Mouse (Mus musculus) adrenal gland, postnatal 4 days (tissue): ENCODE results near the gene Cercam. TPM values are rescaled to one million over a fixed set of nuclear protein-coding genes. Genes with fewer than 3 reads are reported as not detected.
"Not testable (repeated sequence)": the region's sequence is repeated elsewhere in the genome, so short reads cannot be mapped to it uniquely, and the experiment has no call there.

ENCODE experiments used
- DNase-seq, 2 experiments: peaks; one replicate each; pipeline ENCODE4 v3.0.0; 2021 to 2022; ENCODE audit warnings: low spot score in 2 of 2, mixed read lengths in 2 of 2
- total RNA-seq, 2 experiments: library from RNA; stranded (reverse); gene quantifications; 2 replicates each; pipeline ENCODE4 v1.2.3; 2021

The Cercam gene
- total RNA-seq, 2 experiments from 2014 or later, result 28.3 to 34.4 TPM

DNA sequence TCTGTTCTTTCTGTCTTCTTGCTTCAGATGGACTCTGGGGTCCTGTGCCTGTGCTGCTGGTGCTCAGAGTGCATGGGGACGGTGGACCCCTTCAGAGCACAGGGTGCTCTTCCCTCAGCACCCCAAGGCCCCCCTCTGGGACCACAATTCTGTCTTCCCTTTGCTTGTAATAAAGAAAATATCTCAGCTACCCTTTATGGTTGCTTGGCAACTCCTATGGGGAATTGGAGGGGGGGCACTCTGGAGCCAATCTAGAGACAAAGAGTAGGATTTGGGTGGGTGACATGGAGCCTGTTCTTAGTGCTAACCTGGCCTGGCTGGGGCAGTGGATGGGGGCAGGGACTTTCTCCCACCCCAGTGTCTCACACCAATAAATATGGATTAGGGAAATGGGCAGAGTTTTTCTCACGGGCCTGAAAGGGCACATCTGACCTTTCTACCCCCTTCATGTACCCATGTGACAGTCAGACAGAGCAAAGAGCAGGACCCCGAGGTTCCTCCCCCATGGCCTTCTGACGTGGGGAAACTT is 15.9 kb upstream of the Cercam start:
- DNase-seq, result no peak

DNA sequence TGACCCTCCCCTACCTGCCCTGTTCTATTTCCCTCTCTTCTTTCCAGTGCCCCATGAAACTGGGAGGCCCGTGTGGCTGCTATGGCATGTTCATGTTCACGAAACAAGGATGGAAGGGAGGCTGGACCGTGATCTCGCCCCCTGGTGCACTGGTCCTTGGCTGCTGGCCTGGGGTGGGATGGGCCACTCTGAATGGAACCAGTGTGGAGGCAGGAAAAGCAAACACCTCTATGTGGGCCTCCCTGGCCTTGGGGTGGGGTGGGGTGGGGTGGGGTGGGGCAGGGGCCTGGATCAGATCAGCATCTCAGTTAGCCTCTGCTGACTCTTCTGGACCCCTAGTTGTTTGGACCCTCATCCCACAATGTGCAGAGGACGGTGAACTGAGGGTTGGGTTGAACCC is 15.2 kb upstream of the Cercam start:
- DNase-seq, result no peak

DNA sequence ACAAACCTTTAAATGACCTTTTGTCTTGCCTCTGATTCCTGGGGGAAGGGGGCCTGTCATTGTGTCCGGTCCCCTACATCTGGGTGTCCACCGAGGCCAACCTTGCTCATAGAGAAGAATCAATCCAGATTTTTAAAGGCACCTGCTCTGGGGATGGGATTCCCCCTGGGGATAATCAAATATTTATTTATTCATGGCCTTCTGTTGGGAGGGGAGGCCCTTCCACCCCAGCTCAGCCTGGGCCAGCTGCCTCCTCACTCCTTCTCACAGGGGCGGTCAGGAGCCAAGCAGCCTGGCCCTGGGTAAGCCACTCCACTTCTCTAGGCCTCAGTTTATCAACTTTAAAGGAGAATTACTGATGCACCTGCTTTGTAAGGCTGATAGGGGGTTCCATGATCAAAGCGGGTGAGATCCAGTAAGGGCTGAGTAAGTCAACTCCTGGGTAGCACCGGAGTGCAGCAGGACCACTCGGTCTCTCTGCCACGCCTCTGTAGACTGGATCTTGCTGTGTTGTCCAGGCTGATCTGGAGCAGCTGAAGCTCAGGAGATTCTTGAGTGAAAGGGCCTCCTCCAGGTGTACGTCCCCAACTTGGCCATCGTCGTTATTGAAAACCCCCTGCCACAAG is 13.3 kb upstream of the Cercam start:
- no peak for DNase-seq

DNA sequence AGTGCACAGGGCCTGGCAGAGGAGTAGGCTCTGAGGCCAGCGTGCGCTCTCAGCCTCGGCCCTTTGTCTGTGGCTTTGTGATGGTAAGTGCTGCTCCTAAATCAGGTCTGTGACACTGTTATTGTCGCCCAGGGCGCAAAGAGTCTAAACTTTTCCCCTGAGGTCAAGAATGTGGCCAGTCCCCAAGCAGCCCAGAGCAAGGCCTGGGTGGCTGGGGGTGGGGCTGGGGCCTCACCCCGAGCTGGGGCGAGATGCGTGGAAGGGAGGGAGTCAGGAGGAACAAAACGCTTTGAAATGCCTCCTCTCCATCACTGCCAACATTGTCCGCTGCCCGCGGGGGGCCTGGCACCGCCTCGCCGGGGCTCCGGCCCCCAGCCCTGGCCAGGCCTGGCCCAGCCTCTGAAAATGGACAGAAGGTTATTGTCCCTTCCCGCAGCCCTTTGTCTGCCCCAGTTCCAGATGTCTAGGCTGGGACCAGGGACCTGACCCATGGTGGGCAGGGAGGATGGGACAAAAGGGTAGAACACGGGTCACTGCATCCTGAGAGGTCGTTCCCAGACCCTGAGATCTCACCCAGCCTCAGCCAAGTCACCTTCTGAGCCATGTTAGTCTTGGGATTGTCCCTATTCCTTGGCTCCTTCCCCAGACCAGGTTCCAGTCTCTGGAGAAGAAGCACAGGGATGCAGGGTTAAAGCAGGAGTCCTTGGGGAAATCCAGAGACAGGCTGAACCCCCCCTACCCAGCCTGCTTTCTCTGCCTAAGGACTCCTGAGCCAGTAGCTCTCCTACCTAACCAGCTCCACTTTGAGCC is 12.3 kb upstream of the Cercam start:
- no peak for DNase-seq

DNA sequence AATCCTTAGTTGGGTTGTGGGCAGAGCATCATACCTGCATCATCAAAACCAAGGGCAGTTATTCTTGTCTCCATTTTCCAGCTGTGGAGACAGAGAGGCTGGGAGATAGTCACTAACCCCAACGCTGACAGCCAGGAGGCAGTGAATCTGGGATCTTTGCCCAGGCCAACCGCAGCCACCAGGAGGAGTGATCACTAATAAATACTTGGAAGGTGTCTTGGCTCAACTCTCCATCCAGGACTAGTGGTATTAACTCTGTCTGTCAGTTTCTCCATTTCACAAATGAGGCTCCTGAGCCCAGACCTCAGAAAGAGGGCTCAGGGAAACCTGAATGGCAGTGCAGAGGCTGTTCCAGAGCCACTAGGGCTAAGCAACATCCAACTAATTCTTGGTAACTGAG is 11.6 kb upstream of the Cercam start:
- no peak for DNase-seq

DNA sequence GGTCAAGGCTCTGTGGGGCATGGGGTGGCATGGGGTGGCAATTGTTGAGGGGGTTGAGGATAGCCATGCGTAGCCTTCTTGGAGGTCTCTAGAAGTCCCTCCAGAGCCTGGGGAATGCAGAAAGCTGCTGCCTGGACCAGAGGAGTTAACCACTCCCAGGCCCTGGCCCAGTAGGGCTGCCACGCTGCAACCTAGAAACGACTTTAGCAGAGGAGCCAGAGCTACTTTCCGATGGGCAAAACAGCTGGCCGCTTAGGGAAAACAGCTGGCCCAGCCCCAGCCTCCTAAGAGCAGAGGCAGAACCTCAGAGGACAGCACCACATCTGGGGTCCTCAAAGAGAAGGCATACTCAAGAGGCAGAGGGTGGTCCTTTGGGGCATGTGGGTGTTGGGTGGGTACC is 11.0 kb upstream of the Cercam start:
- no peak for DNase-seq

DNA sequence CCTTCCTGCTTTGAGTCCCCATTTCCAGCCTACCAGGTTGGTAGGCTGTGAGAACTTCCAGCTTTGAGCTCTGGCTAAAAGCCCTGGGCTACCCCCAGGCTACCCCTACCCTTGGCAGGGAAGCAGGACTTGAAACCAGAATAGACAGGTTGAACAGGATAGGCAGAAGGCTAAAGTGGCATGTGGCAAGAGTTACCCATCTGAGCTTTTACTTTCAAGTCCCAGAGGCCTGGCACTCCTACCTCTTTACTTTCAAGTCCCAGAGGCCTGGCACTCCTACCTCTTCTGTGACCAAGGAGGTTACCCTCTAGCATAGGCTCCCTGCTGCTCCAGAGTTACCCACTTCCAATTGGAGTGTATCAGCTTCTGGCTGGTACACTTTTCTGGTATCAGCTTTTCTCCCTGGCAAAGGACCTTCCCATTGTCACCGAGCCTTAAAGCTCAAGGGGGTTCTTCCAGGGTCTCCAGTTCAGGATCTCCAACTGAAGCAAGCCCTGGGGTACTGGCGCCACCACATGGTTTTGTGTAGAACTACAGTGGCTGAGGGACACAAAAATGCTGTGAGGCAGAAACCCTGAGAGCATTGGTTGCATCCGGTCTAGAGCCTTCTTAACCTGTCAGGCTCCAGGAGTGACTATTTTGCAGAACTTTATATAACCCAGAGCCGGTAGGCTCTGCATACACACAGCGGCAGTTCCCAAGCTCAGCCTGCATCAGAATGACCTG is 10.1 kb upstream of the Cercam start:
- DNase-seq, result peak in 1 of 2 experiments; percentile 40

DNA sequence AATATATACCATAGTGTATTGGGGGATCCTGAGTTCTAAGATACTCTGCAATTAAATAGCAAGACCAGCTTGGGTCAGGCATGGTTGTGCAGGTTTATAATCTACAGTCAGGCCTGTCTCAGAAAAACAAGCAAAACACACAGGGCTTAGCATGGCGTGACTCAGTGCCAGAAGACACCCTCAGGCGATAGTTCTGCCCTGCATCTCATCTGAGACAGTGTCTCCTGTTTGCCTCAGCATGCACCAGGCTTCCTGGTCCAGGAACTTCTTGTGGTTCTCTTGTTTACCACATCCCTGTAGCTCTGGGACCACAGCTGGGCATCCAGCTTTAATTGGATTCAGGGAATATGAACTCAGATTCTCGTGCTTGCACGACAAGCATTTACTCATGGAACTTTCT is 3.8 kb upstream of the Cercam start:
- DNase-seq, result no peak

DNA sequence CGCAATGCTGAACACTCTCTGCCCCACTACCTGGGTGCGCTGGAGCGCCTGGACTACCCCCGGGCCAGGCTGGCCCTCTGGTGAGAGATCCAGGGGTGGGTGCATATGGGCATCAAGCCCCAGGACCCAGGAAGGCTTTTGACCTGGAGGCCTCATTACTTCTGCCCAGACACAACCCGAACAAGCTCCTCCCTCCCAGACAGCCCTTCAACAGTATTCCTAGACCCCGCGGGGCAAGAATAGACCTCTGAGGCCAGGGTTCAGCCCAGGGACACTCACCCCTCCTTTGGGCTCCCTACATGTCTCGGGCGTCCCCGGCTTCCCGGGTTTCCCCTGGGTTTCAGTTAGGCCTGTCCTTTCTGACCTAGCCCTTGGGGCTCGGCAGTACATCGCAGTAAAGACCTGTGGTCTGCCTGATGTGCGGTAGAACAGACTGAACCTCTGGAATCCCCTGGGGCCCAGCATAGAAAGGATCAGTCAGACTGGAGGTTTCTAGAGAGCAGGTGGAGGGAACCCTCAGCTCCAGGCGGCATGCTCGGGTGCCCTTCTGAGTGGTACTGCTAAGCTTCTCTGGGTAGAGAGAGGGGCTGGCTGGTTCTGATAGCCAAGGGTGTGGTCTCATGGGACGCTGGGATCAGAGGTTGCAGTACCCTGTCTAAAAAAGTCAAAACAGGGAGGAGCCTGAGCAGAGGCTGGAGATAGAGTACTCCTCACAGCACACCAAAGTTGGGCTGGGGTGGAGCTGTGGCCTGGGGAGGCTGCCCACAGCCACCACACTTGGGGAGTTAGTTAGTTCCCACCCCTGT is 885 bp downstream of the Cercam start:
- DNase-seq, result peak in 1 of 2 experiments; percentile 23

DNA sequence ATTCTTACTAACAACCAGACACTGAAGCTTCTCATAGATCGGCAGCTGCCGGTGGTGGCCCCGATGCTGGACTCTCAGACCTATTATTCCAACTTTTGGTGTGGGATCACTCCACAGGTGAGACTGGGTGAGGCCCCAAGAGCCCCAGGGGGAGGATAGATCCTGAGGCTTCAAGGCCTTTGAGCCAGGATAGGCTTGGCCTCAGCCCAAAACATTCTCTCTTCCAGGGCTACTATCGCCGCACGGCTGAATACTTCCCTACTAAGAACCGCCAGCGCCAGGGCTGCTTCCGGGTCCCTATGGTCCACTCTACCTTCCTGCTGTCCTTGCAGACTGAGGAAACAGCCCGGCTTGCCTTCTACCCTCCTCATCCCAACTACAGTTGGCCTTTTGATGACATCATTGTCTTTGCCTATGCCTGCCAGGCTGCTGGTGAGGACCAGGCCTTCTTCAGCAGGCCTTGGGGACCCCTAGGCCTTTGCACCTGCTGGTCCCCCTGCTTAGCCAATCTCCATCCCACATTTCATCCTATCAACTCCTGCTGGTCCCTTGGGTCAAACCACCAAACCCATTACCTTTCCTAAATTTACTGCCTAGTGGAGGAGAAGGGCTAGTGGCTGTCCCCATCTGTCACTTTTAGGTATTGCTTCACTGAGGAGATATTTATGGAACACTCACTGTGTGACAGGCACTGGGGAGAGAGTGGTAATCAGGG is 3.8 kb downstream of the Cercam start:
- no peak for DNase-seq

DNA sequence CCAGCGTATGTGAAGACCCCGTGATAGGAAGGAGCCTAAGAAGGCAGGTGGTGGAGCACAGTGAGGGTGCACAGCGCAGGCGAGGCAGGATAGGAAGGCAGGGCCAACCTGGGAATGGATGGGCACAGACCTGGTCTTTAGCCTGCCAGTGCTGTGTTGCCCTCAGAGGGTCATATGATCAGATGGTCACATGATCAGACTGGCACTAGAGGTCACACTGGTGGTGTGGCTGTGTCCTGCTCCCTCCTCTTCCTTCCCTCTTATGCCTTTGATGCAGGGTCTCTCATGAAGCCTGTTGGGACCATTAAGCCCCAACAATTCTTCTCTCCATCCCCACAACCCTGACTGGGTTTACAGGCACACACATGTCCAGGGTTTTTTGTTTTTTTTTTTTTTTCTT is 4.8 kb downstream of the Cercam start:
- DNase-seq, result no peak

DNA sequence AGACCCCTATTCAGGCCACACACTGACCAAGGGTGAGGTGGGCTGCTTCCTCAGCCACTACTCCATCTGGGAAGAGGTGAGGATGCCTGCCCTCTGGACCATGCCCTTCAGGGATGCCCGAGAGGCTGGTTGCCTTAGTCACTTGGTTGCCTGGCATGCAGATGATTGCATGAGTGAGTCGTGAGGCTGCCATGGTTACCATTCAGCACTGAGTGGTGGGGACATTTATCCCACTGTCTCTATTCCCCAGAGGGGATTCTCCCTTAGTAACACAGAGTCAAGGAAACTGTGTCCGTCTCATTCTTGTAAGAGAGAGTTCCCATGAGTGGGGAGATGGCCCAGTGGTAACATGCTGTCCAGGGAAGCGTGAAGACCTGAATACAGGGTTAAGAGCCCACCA is 9.1 kb downstream of the Cercam start:
- DNase-seq, result no peak

DNA sequence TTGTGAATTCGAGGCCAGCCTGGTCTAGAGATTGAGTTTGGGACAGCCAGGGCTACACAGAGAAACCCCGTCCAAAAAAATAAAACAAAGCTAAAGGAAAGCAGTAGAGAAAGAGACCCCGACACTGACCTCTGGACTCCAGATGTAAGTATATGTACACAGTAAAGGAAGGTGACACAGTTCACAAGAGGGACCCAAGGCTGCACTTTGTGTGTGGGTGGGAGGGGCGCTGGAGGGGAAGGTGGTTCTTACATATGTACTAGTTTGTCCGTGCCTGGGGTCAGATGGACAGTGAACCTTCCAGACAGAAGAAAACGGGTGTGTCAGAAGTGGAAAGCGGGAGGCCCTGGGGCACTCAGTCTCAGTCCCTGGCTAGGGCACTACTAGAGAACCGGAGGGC is 10.2 kb downstream of the Cercam start:
- DNase-seq, result no peak

DNA sequence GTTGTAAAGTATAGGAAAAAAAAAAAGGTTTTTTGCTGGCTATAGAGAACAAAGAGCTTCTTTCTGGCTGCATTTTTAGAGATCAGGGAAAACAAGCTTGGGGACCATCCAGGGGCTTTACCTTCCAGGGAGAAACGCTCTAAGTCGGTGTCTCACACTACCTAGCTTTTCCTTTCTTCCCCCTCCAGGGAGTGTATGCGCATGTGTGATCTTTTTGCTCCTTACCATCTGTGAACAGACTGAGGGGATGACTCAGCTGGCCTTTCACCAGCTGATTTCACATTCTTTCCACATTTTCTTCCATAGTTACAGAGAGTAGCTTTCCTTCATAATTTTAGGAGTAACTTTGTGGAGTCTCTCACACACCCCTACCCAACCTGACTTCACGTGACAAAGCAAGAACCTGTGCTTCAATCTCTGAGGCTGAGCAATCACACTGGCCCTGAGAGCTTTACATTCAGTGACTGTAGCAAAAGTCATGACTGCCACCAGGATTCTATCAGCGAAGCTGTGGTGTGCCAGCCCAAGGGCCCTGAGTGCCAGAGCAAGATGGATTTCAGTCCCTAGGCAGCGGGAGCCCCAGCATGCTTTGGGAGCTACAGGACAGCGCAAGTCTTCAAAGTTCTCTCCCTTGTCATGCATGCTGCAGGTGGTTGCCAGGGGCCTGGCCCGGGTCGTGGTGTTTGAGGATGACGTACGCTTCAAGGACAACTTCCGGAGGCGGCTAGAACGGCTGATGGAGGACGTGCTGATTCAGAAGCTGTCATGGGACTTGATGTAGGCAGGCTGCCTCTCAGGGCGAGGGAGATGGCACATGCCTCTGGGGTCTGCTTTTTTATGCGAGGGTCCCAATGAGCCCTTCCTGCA is 11.2 kb downstream of the Cercam start:
- peak in 1 of 2 experiments; percentile 27 for DNase-seq

DNA sequence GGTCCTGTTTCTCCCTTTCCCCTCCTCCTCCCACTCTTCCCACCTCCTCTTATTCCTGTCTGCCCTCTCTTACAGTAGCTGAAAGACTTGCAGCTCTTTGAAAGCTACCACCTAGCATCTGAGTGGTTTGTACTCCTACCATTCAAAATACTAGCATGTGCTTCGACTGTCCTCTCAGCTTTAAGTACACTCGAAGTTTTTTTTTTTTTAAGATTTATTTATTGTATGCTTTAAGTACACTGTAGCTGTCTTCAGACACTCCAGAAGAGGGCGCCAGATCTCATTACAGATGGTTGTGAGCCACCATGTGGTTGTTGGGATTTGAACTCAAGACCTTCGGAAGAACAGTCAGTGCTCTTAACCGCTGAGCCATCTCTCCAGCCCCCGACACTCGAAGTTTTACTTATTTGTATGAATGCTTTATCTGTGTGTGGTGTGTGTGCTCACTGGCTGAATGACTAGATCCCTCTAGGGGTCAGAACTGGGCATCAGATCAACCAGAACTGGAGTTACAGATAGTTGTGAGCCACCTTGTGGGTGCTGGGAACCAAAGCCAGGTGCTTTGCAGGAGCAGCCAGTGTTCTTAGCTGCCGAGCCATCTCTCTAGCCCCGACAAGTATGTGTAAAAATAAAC is 17.8 kb downstream of the Cercam start:
- not testable (repeated sequence) for DNase-seq

DNA sequence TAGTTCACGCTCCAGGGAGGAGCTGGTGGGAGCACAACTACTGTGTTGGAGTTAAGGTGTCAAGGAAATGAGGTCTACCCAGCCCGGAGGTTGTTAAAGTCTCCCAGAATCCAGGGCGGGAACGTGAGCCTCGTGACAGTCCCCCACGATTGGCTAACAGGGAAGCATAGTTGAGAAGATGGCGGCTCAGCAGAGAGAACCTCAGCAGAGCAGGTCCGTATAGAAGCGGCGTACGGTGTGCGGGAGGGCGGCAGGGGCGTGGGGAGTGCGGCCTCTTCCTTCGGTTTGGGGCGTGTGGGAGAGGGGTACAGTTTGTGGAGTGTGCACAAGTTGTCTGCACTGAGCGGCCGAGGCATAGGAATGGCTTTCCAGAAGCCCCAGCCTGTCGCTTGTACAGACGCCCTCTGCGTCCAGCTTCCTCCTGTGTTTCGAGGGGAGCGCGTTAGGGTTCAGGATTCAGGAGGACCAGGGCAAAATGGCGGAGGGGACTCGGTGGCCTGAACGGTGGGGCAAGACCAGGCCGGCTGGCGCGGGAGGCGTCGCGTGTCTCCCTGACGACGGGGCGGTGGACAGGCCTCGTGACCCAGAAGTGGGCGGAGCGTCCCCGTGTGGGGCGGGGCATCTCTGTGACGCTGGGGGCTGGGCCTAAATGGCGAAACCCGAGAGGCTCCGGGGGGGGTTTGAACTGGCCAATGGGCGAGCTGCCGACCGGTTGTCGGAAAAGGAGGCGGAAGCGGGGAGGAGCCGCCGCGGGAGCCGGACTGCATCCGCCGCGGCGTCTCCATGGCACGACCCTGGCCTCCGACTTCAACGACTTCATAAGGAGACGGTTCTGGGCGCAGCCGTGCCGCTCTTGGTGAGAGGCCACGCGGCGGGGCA is 20.3 kb downstream of the Cercam start, which contains the start of gene Odf2:
Gene Odf2 (plus strand): TSS at position 156 of the 879 bp plus-strand sequence.
- DNase-seq, result peak; percentile 100

DNA sequence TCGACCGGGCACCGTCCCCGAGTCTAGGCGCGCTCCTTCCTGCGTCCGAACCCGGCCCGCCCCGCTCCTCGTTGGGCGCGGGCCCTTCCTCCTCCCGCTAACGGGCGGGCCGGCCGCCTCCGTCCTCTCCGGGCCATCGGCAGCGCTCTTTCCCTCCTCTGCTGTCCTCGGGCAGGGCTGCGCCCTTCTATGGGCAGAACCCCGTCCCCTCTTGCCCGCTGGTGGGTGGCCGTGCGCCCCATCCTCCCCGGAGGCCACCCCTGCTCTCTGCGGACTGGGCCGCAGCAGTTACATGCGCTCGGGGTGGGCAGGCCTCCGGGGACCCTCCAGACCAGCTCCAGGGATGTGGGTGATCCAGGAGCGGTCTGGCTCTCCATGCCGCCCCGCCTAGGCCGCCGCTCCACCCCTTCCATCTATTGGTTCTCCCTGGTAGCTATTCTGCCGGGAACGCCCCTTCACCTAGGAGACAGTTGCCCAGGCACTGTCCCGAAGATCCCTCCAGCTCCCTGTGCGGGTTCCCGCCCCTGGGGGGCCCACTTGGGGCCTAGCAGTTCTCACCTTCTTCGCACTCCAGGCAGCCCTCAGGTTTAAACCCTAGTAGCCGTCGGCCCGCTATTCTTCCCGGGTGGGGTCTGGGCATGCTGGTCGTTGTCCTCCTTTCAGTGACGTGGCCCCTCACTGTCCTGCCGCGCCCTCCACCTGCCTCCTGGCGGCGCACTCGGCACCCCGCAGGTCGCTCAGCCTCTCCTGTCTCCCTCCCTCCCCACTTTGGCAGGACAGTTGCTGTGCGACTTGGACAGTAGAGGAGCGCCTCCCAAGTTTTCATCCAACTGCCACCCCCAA is 21.2 kb downstream of the Cercam start:
- DNase-seq, result peak; percentile 77 to 84
